Mouse (Mus musculus) inflammation-experienced regulatory T-cells (primary cell): Measurements from ENCODE around the gene Sult1a1. TPM values are rescaled to one million over a fixed set of nuclear protein-coding genes. Genes with fewer than 3 reads are reported as not detected.

Experiments used
- polyA plus RNA-seq, 2 experiments: library from polyadenylated mRNA; unstranded; fragments of 100-300 nt; shearing (Covaris generic); gene quantifications; one replicate each; pipeline ENCODE4 v1.2.1; 2017

The Sult1a1 gene
- polyA plus RNA-seq, result under 1 TPM; 0.20 to 0.48 TPM

GRCm38 (mm10) chr7:126676207-126676606, at the start of gene Sult1a1:
Sult1a1 (minus strand) TSS chr7:126676432.

GRCm38 (mm10) chr7:126707442-126708174, 31.4 kb upstream of the Sult1a1 start, which contains the start of gene Coro1a:
Coro1a (minus strand) TSS chr7:126707787.

GRCm38 (mm10) chr7:126695631-126696207, 19.5 kb upstream of the Sult1a1 start, which contains the start of gene Slx1b:
Slx1b (minus strand) TSS chr7:126695784.

GRCm38 (mm10) chr7:126695210-126695611, 19.0 kb upstream of the Sult1a1 start, which contains the start of gene Bola2:
Bola2 (plus strand) TSS chr7:126695401.

GRCm38 (mm10) chr7:126649231-126650051, 26.8 kb downstream of the Sult1a1 start, which contains the start of gene Sgf29:
Sgf29 (plus strand) TSS chr7:126649309.

GRCm38 (mm10) chr7:126630824-126631518, 45.3 kb downstream of the Sult1a1 start, which contains the start of gene Nupr1:
Nupr1 (minus strand) TSS chr7:126630861.

Other genes starting within 250 kb of the Sult1a1 start
- 10 to 100 TPM; 59.6 to 64.4 TPM for gene Rabep2, start 247.7 kb downstream of the Sult1a1 start, polyA plus RNA-seq
- gene Atp2a1, start 213.3 kb downstream of the Sult1a1 start, polyA plus RNA-seq, result 1 to 10 TPM in 1 of 2 experiments, under 1 TPM in 1; 0.66 to 1.6 TPM
- gene Sh2b1, start 201.0 kb downstream of the Sult1a1 start, polyA plus RNA-seq, result 10 to 100 TPM; 47.9 to 49.6 TPM
- 100 to 1,000 TPM; 101 to 104 TPM for gene Tufm, start 189.1 kb downstream of the Sult1a1 start, polyA plus RNA-seq
- gene Atxn2l, start 173.0 kb downstream of the Sult1a1 start, polyA plus RNA-seq, result 100 to 1,000 TPM; 103 TPM
- 100 to 1,000 TPM; 157 to 175 TPM for gene Eif3c, start 110.0 kb downstream of the Sult1a1 start, polyA plus RNA-seq
- gene Apobr, start 91.5 kb downstream of the Sult1a1 start, polyA plus RNA-seq, result 1 to 10 TPM; 3.1 to 5.4 TPM
- gene Cln3, start 90.6 kb downstream of the Sult1a1 start, polyA plus RNA-seq, result 100 to 1,000 TPM in 1 of 2 experiments, 10 to 100 TPM in 1; 81.6 to 107 TPM
- under 1 TPM in 1 of 2 experiments, not detected in 1; 0.42 TPM for gene Il27, start 81.5 kb downstream of the Sult1a1 start, polyA plus RNA-seq
- gene Nupr1, start 45.6 kb downstream of the Sult1a1 start, polyA plus RNA-seq, result 10 to 100 TPM in 1 of 2 experiments, 1 to 10 TPM in 1; 6.0 to 12.8 TPM
- gene Sgf29, start 27.1 kb downstream of the Sult1a1 start, polyA plus RNA-seq, result 100 to 1,000 TPM; 114 to 118 TPM
- gene Bola2, start 19.0 kb upstream of the Sult1a1 start, polyA plus RNA-seq, result 100 to 1,000 TPM; 104 to 113 TPM
- gene Slx1b, start 19.4 kb upstream of the Sult1a1 start, polyA plus RNA-seq, result 10 to 100 TPM in 1 of 2 experiments, 1 to 10 TPM in 1; 8.3 to 10.8 TPM
- 1,000 to 10,000 TPM; 2,830 to 3,089 TPM for gene Coro1a, start 31.4 kb upstream of the Sult1a1 start, polyA plus RNA-seq
- gene Mapk3, start 83.2 kb upstream of the Sult1a1 start, polyA plus RNA-seq, result 10 to 100 TPM; 32.8 to 38.7 TPM
- gene Gdpd3, start 89.9 kb upstream of the Sult1a1 start, polyA plus RNA-seq, result 1 to 10 TPM in 1 of 2 experiments, under 1 TPM in 1; 0.89 to 1.3 TPM
- gene Ypel3, start 100.5 kb upstream of the Sult1a1 start, polyA plus RNA-seq, result 100 to 1,000 TPM; 490 to 573 TPM
- 1 to 10 TPM; 4.3 to 6.4 TPM for gene Tbx6, start 105.1 kb upstream of the Sult1a1 start, polyA plus RNA-seq
- 100 to 1,000 TPM; 363 to 467 TPM for gene Ppp4c, start 116.1 kb upstream of the Sult1a1 start, polyA plus RNA-seq
- gene Fam57b, start 121.2 kb upstream of the Sult1a1 start, polyA plus RNA-seq, result under 1 TPM; 0.16 to 0.97 TPM
- not detected for gene 4930451I11Rik, start 155.2 kb upstream of the Sult1a1 start, polyA plus RNA-seq
- not detected for gene Doc2a, start 171.0 kb upstream of the Sult1a1 start, polyA plus RNA-seq
- gene Hirip3, start 185.5 kb upstream of the Sult1a1 start, polyA plus RNA-seq, result 1 to 10 TPM; 7.9 to 8.7 TPM
- gene Ino80e, start 185.9 kb upstream of the Sult1a1 start, polyA plus RNA-seq, result 10 to 100 TPM; 75.8 to 78.6 TPM
- 10 to 100 TPM; 44.6 to 51.3 TPM for gene Taok2, start 208.3 kb upstream of the Sult1a1 start, polyA plus RNA-seq
- 10 to 100 TPM; 39.4 to 53.1 TPM for gene Tmem219, start 246.5 kb upstream of the Sult1a1 start, polyA plus RNA-seq